Mouse (Mus musculus) heart, embryonic 12.5 days (tissue): ENCODE results near the gene Emd. TPM values are rescaled to one million over a fixed set of nuclear protein-coding genes. Genes with fewer than 3 reads are reported as not detected.

ENCODE experiments used
- ATAC-seq: fragments of 200-750 bp; cut with Nextera tagmentation; 2 replicates; pipeline ENCODE4 v1.8.0; 2017; ENCODE audit warnings: moderate TSS enrichment, moderate library complexity; ENCODE audit not compliant: insufficient number of reproducible peaks, low FRiP score
- H3K27ac ChIP-seq: fragments of 300-500 bp; sonication (generic); 2 replicates; pipeline ENCODE4 v1.5.1; 2016; ENCODE audit warnings: mild to moderate bottlenecking, moderate library complexity; ENCODE audit not compliant: poor library complexity, severe bottlenecking
- H3K27me3 ChIP-seq: fragments of 300-500 bp; sonication (generic); replicated peaks from 2 replicates; pipeline ENCODE4 v1.6.1; 2016; ENCODE audit warnings: mild to moderate bottlenecking, moderate library complexity
- H3K36me3 ChIP-seq: fragments of 300-500 bp; sonication (generic); 2 replicates; pipeline ENCODE4 v1.6.1; 2016; ENCODE audit warnings: mild to moderate bottlenecking, moderate library complexity
- H3K4me1 ChIP-seq: fragments of 300-500 bp; sonication (generic); replicated peaks from 2 replicates; pipeline ENCODE4 v1.6.1; 2016; ENCODE audit warnings: mild to moderate bottlenecking
- H3K4me2 ChIP-seq: fragments of 300-500 bp; sonication (generic); 2 replicates; pipeline ENCODE4 v1.6.1; 2016; ENCODE audit warnings: mild to moderate bottlenecking, moderate library complexity
- H3K4me3 ChIP-seq: fragments of 300-500 bp; sonication (generic); 2 replicates; pipeline ENCODE4 v1.5.1; 2016; ENCODE audit warnings: mild to moderate bottlenecking
- H3K9ac ChIP-seq: fragments of 300-500 bp; sonication (generic); 2 replicates; pipeline ENCODE4 v1.6.1; 2016; ENCODE audit warnings: mild to moderate bottlenecking, moderate library complexity
- H3K9me3 ChIP-seq: fragments of 300-500 bp; sonication (generic); replicated peaks from 2 replicates; pipeline ENCODE4 v1.6.1; 2016; ENCODE audit warnings: mild to moderate bottlenecking, moderate library complexity
- WGBS: fragments of 180-500 bp; shearing (Covaris S2); methylation state at CpG from one replicate; pipeline ENCODE4 v1.1.7; 2016; 5-methylcytosine and 5-hydroxymethylcytosine counted together
- polyA plus RNA-seq: library from polyadenylated mRNA; unstranded; fragments of >200 nt; fragmentation: Nextera tagmentation; extraction: Ambion mirVana; gene quantifications from 2 replicates; pipeline ENCODE4 v1.2.1, GENCODE M21; 2016

The Emd gene
- polyA plus RNA-seq, 1 experiment from 2014 or later, result 17.3 TPM

DNA sequence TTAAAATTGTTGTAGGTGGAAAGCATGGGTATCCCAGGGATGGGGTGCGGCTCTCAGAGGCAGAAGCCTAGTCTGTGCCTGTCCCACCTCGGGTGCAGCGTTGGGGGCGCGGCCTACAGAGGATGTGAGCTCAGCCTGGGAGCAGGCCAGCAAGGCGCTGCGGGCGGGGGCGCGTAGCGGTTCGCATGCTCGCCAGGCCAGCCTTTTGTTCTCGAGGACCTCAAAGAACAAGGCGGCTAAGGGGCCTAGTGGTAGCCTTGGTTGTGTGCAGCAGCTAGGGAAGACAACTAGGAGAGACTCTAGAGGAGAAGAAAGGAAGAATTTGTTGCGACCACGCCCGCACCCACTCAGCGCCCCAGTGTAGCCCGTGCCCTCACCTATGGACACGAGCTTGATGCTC is 8.8 kb upstream of the Emd start:
- Histone ChIP-seq H3K27me3 (no peaks in the 10 kb centered on the region), H3K4me1 (peaks cover 18% of the 10 kb centered on the region), H3K9ac (peak overlapping the region; percentile 90), H3K36me3 (peaks cover 27% of the 10 kb centered on the region), H3K27ac (peak overlapping the region; percentile 96), H3K4me2 (peak overlapping the region; percentile 76), H3K9me3 (no peaks in the 10 kb centered on the region), H3K4me3 (peak overlapping the region; percentile 73)
- 16% methylated on average over 21 of the region's 21 CpGs for WGBS
- ATAC-seq, result peak; percentile 60

DNA sequence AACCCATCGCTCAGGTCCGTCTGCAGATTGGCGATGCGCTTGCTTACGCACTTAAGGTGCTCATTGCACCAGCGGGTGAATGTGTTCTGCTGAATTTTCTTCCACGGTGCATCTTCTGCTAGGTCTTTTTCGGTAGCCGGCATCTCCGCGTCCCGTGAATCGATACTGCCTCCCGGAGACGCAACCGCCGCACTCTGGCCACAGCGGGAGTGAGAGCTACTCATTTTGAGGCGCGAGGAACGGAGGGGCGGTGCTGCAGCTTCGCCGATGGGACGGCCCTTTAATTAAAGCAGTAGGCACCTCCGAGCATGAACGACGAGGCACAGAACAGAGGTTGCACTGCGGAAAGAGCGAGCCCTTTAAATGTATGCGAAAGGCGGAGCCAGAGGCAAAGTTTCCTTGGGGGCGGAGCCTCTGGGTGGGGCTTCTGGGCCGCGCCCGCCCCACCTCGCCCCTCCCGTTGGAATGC is 8.2 kb upstream of the Emd start:
- Histone ChIP-seq H3K9ac (peak overlapping the region; percentile 90), H3K27ac (peak overlapping the region; percentile 96), H3K4me2 (peak overlapping the region; percentile 76), H3K36me3 (peaks cover 22% of the 10 kb centered on the region), H3K27me3 (no peaks in the 10 kb centered on the region), H3K4me3 (peak overlapping the region; percentile 73), H3K4me1 (peaks cover 18% of the 10 kb centered on the region), H3K9me3 (no peaks in the 10 kb centered on the region)
- 14% methylated on average over 38 of the region's 38 CpGs for WGBS
- ATAC-seq, result peak; percentile 88

GRCm38 (mm10) chrX:74246693-74247092 is 7.8 kb upstream of the Emd start:
- no peaks in the 10 kb centered on the region for H3K27me3 ChIP-seq
- whole genome bisulfite sequencing, result 19% methylated on average over 15 of the region's 15 CpGs
- no peaks in the 10 kb centered on the region for H3K9me3 ChIP-seq
- peak; percentile 19; the same call in 1 of the 2 replicates for ATAC-seq
- peaks cover 17% of the 10 kb centered on the region for H3K36me3 ChIP-seq
- peak overlapping the region; percentile 73 for H3K4me3 ChIP-seq
- H3K4me2 ChIP-seq, result peak overlapping the region; percentile 67
- H3K4me1 ChIP-seq, result peaks cover 18% of the 10 kb centered on the region
- peak overlapping the region; percentile 96 for H3K27ac ChIP-seq
- H3K9ac ChIP-seq, result peak overlapping the region; percentile 69

- no peaks in the 10 kb centered on the region for H3K36me3 ChIP-seq
- H3K4me3 ChIP-seq, result peak overlapping the region; percentile 53
- no peaks in the 10 kb centered on the region for H3K27me3 ChIP-seq
- peak overlapping the region; percentile 71 for H3K4me2 ChIP-seq
- 5% methylated on average over 3 of the region's 3 CpGs for WGBS
- H3K9ac ChIP-seq, result peak overlapping the region; percentile 67
- no peak for ATAC-seq
- no peaks in the 10 kb centered on the region for H3K9me3 ChIP-seq
- peak overlapping the region; percentile 73 for H3K27ac ChIP-seq
- H3K4me1 ChIP-seq, result peaks cover 7% of the 10 kb centered on the region
Observed at GRCm38 (mm10) chrX:74248651-74249050, 5.8 kb upstream of the Emd start.

DNA sequence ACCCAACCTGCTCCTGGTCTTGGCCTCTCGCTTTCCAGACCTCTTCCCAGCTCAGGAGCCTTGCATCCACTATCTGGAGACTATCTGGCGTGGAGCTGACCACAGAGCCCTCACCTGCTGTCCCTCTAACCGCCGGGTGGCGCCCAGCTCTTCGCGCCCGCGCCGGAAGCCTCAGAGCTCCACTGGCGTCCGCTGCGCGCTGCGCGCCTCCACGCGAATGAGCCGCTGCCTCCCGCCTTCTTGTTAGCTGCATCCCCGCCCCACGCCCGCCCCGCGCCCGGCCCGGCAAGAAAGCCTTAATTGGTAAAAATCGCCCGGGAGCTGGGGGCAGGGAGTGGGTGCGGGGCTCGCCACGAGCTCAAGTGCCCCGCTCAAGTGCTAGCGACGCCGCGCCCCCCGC is 4.9 kb upstream of the Emd start, which contains the start of gene Flna:
TSS of gene Flna (minus strand) at position 206 of the 400 bp plus-strand sequence.
- Histone ChIP-seq H3K4me3 (peak within 1 kb of the TSS; percentile 53), H3K36me3 (no peaks in the 10 kb centered on the region), H3K4me1 (0 out of 2 replicates have a peak, but pooled peaks cover 3% of the 10 kb centered on the region), H3K27me3 (no peaks in the 10 kb centered on the region), H3K4me2 (peak within 1 kb of the TSS; percentile 71), H3K9ac (peak within 1 kb of the TSS; percentile 67), H3K27ac (peak within 1 kb of the TSS; percentile 73), H3K9me3 (no peaks in the 10 kb centered on the region)
- no peak for ATAC-seq
- WGBS, result 10% methylated on average over 38 of the region's 38 CpGs

DNA sequence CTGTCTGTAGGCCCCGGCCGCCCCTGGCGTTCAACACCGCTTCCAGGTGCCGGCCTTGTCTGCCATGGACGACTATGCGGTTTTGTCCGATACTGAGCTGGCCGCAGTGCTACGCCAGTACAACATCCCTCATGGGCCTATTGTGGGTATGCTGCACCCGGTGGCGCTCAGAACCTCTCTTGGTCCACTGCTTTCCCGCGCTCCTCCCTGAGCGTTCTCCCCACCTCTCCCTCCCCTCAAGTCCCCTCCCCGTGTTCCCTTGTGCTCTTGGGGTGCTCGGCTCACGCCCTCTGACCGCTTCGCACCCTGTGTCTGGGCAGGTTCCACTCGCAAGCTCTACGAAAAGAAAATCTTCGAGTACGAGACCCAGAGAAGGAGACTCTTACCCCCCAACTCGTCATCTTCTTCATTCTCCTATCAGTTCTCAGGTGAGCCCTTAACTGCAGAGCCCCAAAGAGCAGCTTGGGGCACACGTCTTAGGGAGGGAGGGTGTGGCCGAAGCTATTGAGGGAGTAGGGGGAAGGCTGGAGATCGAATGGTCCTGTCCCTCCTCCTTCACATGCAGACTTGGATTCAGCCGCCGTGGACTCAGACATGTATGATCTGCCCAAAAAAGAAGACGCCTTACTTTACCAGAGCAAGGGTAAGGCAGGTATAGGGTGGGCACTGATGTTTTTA is 540 bp downstream of the Emd start:
- Histone ChIP-seq H3K4me2 (peak overlapping the region; percentile 79), H3K4me3 (peak overlapping the region; percentile 63), H3K9me3 (no peaks in the 10 kb centered on the region), H3K27ac (peak overlapping the region; percentile 96), H3K9ac (peak overlapping the region; percentile 84), H3K27me3 (no peaks in the 10 kb centered on the region), H3K36me3 (peaks cover 23% of the 10 kb centered on the region), H3K4me1 (peaks cover 5% of the 10 kb centered on the region; the same call in 1 of the 2 replicates)
- ATAC-seq, result peak; percentile 70
- 21% methylated on average over 31 of the region's 31 CpGs for WGBS

GRCm38 (mm10) chrX:74257746-74258145 is 3.3 kb downstream of the Emd start:
- Histone ChIP-seq H3K27ac (no peak overlapping the region), H3K4me1 (peaks cover 4% of the 10 kb centered on the region; the same call in 1 of the 2 replicates), H3K4me3 (no peak overlapping the region), H3K36me3 (peaks cover 25% of the 10 kb centered on the region), H3K27me3 (no peaks in the 10 kb centered on the region), H3K9me3 (no peaks in the 10 kb centered on the region), H3K9ac (no peak overlapping the region), H3K4me2 (no peak overlapping the region)
- no peak for ATAC-seq
- 83% methylated on average over 3 of the region's 3 CpGs for WGBS

- no peaks in the 10 kb centered on the region for H3K9me3 ChIP-seq
- H3K27me3 ChIP-seq, result no peaks in the 10 kb centered on the region
- H3K4me3 ChIP-seq, result peak overlapping the region; percentile 67
- H3K9ac ChIP-seq, result peak overlapping the region; percentile 60
- peak overlapping the region; percentile 65 for H3K4me2 ChIP-seq
- H3K27ac ChIP-seq, result peak overlapping the region; percentile 92
- ATAC-seq, result peak; percentile 22; the same call in 1 of the 2 replicates
- no peaks in the 10 kb centered on the region for H3K4me1 ChIP-seq
- WGBS, result 29% methylated on average over 3 of the region's 3 CpGs
- H3K36me3 ChIP-seq, result peaks cover 7% of the 10 kb centered on the region
Observed at GRCm38 (mm10) chrX:74269736-74270061, 15.2 kb downstream of the Emd start.

DNA sequence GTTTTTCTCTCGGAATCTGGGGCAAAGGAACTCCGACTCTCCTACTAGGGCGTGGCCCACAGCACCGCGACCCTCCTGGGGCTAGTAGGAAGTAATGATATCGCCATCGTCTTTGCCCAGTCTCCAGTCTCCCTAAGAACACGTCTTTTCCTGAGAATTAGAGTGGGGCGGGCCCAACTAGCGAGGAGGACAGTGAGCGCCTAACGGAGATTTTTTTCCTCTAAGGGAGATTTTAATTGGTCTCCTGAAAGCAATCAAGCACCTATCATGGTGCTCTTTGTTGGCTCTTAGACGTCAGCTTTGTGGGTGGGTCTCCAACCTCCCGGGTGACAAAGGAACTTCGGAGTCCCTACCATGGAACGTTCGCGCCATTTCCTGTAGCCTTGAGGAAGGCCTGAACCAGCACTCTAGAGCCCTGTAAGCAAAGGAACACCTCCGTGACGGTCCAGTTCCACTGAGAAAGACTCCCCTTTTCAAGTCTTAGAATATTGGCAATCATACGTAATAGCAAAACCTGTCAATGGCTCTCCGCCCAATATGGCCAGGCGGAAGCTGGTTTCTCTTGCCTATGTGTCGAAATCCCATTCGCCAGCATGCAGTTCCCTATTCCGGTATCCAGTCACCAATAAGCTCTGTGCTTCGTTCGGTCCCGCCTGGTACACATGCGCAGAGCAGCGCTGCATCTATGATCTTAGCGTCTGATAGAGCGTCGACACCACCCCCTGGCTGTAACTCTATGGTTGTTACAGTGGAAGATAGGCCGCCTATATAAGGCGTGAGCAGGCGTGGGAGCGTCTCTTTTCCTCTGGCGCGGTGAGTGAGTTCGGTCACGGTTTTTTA is 15.8 kb downstream of the Emd start, which contains the start of gene Rpl10:
TSS of gene Rpl10 (plus strand) at position 751 of the 840 bp plus-strand sequence.
- Histone ChIP-seq H3K27ac (peak within 1 kb of the TSS; percentile 92), H3K9ac (peak within 1 kb of the TSS; percentile 88), H3K27me3 (no peaks in the 10 kb centered on the region), H3K9me3 (no peaks in the 10 kb centered on the region), H3K36me3 (peaks cover 7% of the 10 kb centered on the region), H3K4me2 (peak within 1 kb of the TSS; percentile 65), H3K4me3 (peak within 1 kb of the TSS; percentile 67), H3K4me1 (no peaks in the 10 kb centered on the region)
- ATAC-seq, result peak; percentile 95
- WGBS, result 13% methylated on average over 42 of the region's 42 CpGs

DNA sequence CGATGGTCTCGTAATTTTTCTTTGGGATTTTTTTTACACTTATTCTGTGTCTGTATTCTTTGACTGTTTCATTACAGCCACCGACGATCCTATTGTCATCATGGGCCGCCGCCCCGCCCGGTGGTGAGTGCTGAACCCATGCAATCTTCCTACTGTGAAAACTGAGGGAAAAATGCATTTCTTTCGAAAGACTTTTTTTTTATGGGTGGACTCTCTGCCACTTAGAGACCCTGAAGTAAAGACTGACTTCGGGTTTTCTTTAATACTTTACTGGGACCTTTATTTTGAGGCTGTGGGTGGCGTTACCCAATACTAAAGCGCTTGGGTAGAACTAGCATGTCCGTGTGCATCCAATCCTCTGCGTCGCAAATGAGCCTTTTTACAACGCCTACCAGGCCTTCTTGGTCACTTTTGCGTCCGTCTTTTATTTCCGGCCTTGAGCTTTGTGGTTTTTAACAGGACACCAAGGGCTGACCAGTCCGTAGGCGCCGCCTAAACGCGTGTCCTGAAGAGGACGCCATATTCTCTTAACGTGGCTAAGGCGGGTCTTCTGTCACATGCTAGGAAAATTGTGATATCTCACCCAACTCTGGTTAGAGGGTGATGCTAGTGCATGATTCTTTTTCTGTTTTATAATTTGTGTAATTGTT is 16.5 kb downstream of the Emd start:
- peak overlapping the region; percentile 67 for H3K4me3 ChIP-seq
- H3K36me3 ChIP-seq, result peaks cover 7% of the 10 kb centered on the region
- no peaks in the 10 kb centered on the region for H3K4me1 ChIP-seq
- no peaks in the 10 kb centered on the region for H3K27me3 ChIP-seq
- peak overlapping the region; percentile 88 for H3K9ac ChIP-seq
- ATAC-seq, result no peak
- H3K4me2 ChIP-seq, result peak overlapping the region; percentile 65
- H3K9me3 ChIP-seq, result no peaks in the 10 kb centered on the region
- WGBS, result 11% methylated on average over 27 of the region's 27 CpGs
- peak overlapping the region; percentile 76 for H3K27ac ChIP-seq
